Mouse (Mus musculus): ENCODE results near the gene Srsf9.
A peak's percentile ranks its signal among the peaks of the same experiment; 100 is the strongest.

DNA sequence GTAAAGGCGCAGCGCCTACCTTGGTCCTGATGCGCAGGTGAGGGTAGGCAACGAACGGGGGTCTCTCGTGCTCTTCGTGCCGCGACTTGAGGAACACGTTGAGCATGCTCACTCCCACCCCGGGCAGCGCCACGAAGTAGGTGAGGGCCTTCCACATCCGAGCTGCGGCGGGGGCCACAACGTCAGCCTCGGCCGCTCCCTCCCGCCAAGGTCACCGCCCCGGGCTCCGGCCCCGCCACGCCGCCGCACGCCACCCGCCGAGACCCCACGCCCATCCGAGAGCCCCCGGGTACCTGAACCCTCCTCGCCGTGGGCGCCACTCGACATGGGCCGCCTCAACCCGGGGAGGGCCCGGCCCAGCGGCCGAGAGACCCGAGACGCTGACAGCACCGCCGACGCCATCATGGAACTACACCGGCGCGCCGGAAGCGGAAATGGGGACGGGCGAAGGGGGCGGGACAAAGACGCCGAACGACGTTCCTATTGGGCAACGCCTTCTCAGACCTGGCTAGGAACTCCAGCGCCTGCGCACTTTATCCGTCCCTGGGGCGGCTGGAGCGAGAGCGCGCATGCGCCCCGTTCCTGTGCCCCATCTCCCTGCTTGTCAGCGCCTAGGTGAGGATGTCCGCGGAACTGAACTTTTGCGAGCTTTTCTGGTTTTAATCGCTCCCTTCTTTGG, 21.7 kb downstream of the Srsf9 start, which contains the start of gene Cox6a1:
- TF ChIP-seq EP300 (IDR thresholded peaks at IDR 0.05; ENCODE audit: low read depth), result no peak
- TF ChIP-seq CTCF (IDR thresholded peaks at IDR 0.05; ENCODE audit: low read depth), result peak; percentile 56
